Mouse (Mus musculus) forebrain, postnatal 0 days (tissue): ENCODE data around the gene Slc22a1. TPM values are rescaled to one million over a fixed set of nuclear protein-coding genes. Genes with fewer than 3 reads are reported as not detected.

Experiments
- ATAC-seq: fragments of 200-750 bp; cut with Nextera tagmentation; 2 replicates; pipeline ENCODE4 v1.8.0; 2017; ENCODE audit warnings: mild to moderate bottlenecking, moderate library complexity
- DNase-seq: peaks from one replicate; pipeline ENCODE4 v3.0.0-alpha.2; 2015
- H3K27ac ChIP-seq: fragments of 300-500 bp; sonication (generic); 2 replicates; pipeline ENCODE4 v1.5.1; 2014; ENCODE audit warnings: low read depth, mild to moderate bottlenecking, antibody characterized with exemption, low read length, moderate library complexity, mixed read lengths
- H3K27me3 ChIP-seq: fragments of 300-500 bp; sonication (generic); 2 replicates; pipeline ENCODE4 v1.6.1; 2014; ENCODE audit warnings: mild to moderate bottlenecking, low read length, mixed read lengths; ENCODE audit not compliant: insufficient read depth
- H3K36me3 ChIP-seq: fragments of 300-500 bp; sonication (generic); 2 replicates; pipeline ENCODE4 v1.6.1; 2014; ENCODE audit warnings: mild to moderate bottlenecking, moderate library complexity; ENCODE audit not compliant: insufficient read depth
- H3K4me1 ChIP-seq: fragments of 300-500 bp; sonication (generic); 2 replicates; pipeline ENCODE4 v1.6.1; 2014; ENCODE audit warnings: antibody characterized with exemption; ENCODE audit not compliant: insufficient read depth
- H3K4me2 ChIP-seq: fragments of 300-500 bp; sonication (generic); 2 replicates; pipeline ENCODE4 v1.6.1; 2014; ENCODE audit warnings: low read depth, mild to moderate bottlenecking, moderate library complexity
- H3K4me3 ChIP-seq: fragments of 300-500 bp; sonication (generic); 2 replicates; pipeline ENCODE4 v1.5.1; 2014; ENCODE audit warnings: low read depth, low read length, mixed read lengths
- H3K9ac ChIP-seq: fragments of 300-500 bp; sonication (generic); 2 replicates; pipeline ENCODE4 v1.6.1; 2014; ENCODE audit warnings: mild to moderate bottlenecking
- H3K9me3 ChIP-seq: fragments of 300-500 bp; sonication (generic); 2 replicates; pipeline ENCODE4 v1.6.1; 2016; ENCODE audit warnings: low read length
- CTCF ChIP-seq: sonication (generic); IDR thresholded peaks from 2 replicates; pipeline ENCODE4 v1.5.1; 2016; ENCODE audit warnings: antibody characterized with exemption, control low read depth, low read depth
- WGBS: fragments of 180-500 bp; shearing (Covaris S2); extraction: QIAGEN DNeasy Blood & Tissue Kit; methylation state at CpG from one replicate; pipeline ENCODE4 v1.1.7; 2014; 5-methylcytosine and 5-hydroxymethylcytosine counted together
- polyA plus RNA-seq: library from polyadenylated mRNA; unstranded; fragments of >200 nt; fragmentation: Nextera tagmentation; extraction: Ambion mirVana; gene quantifications from 2 replicates; pipeline ENCODE4 v1.2.1, GENCODE M21; 2015
- total RNA-seq: library from RNA; depleted of rRNA; stranded (reverse); fragments of >200 nt; gene quantifications from 2 replicates; pipeline ENCODE4 v1.2.3, GENCODE M21; 2014

Slc22a1 gene
- total and polyA plus RNA-seq, 2 experiments from 2014 or later = not detected

DNA sequence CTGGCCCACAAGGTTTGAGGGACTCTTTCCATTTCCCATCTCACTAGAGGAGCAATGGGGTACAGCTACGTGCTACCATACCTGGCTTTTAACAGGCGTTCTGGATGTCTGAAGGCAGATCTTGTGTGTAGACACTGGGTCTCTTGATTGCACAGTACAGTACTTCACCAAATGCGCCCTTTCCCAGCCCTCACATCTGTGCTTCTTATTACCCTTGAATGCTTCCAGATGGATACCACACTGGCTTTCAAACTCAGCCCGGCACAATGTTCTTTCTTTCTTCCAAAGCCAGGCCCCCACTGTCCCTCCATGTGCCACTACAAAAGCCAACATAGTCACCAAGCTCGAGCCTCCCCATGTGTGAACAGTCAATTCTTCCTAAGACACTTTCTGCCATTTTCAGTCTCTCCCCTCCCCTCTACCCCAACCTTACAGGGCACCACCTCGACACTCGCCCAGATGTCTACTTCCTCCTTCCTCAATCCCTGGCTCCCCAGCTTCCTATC is 3.3 kb downstream of the Slc22a1 start:
- Histone ChIP-seq H3K4me2 (no peak overlapping the region), H3K9ac (no peak overlapping the region), H3K27ac (no peak overlapping the region), H3K4me3 (no peak overlapping the region), H3K9me3 (no peaks in the 10 kb centered on the region), H3K4me1 (no peaks in the 10 kb centered on the region), H3K27me3 (no peaks in the 10 kb centered on the region), H3K36me3 (no peaks in the 10 kb centered on the region)
- no peak for TF ChIP-seq CTCF
- no peak for ATAC-seq
- DNase-seq = no peak
- WGBS = 79% methylated on average over 7 of the region's 7 CpGs

GRCm38 (mm10) chr17:12671029-12671605 is 4.5 kb downstream of the Slc22a1 start:
- Histone ChIP-seq H3K4me2 (no peak overlapping the region), H3K27me3 (no peaks in the 10 kb centered on the region), H3K9me3 (no peaks in the 10 kb centered on the region), H3K27ac (no peak overlapping the region), H3K36me3 (no peaks in the 10 kb centered on the region), H3K4me1 (no peaks in the 10 kb centered on the region), H3K9ac (no peak overlapping the region), H3K4me3 (no peak overlapping the region)
- 88% methylated on average over 5 of the region's 5 CpGs for WGBS
- TF ChIP-seq CTCF = no peak
- ATAC-seq = no peak
- no peak for DNase-seq

GRCm38 (mm10) chr17:12669363-12669679 is 6.3 kb downstream of the Slc22a1 start:
- Histone ChIP-seq H3K4me1 (no peaks in the 10 kb centered on the region), H3K9me3 (no peaks in the 10 kb centered on the region), H3K4me2 (no peak overlapping the region), H3K4me3 (no peak overlapping the region), H3K27ac (no peak overlapping the region), H3K36me3 (no peaks in the 10 kb centered on the region), H3K9ac (no peak overlapping the region), H3K27me3 (no peaks in the 10 kb centered on the region)
- ATAC-seq (no peak), DNase-seq (no peak)
- no peak for TF ChIP-seq CTCF

- no peak for ATAC-seq
Measured at GRCm38 (mm10) chr17:12668478-12669362, 6.9 kb downstream of the Slc22a1 start.

DNA sequence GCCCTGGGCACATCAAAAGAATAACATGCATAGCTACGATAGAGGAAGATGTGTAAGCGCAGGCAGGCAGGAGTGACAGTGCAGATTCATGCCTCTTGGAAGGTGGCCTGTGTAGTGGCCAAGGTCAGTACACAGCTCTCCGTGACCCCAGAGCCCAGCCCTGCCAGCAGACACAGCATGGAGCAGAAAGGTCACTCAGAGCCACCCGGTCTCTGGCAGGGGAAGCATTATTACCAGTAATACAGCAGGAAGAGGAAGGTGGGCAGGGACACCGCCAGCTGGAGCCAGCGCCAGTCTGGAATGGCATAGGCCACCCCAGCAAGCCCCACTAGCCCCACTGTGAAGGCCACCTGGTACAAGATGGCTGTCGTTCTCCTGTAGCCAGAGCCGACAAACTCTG is 11.5 kb downstream of the Slc22a1 start:
- no peak for ATAC-seq
- Histone ChIP-seq H3K36me3 (no peaks in the 10 kb centered on the region), H3K27me3 (no peaks in the 10 kb centered on the region), H3K4me1 (no peaks in the 10 kb centered on the region), H3K9ac (no peak overlapping the region), H3K4me2 (no peak overlapping the region), H3K4me3 (no peak overlapping the region), H3K9me3 (no peaks in the 10 kb centered on the region), H3K27ac (no peak overlapping the region)
- no peak for DNase-seq
- WGBS = 83% methylated on average over 8 of the region's 8 CpGs
- TF ChIP-seq CTCF = no peak

More at GRCm38 (mm10) chr17:12668478-12669362, 6.9 kb downstream of the Slc22a1 start:
- H3K27me3 ChIP-seq = no peaks in the 10 kb centered on the region
- H3K4me1 ChIP-seq = no peaks in the 10 kb centered on the region
- no peaks in the 10 kb centered on the region for H3K36me3 ChIP-seq
- TF ChIP-seq CTCF = no peak
- no peak for DNase-seq
- H3K4me3 ChIP-seq = no peak overlapping the region
- H3K9ac ChIP-seq = no peak overlapping the region
- H3K4me2 ChIP-seq = no peak overlapping the region
- no peaks in the 10 kb centered on the region for H3K9me3 ChIP-seq
- H3K27ac ChIP-seq = no peak overlapping the region
- 65% methylated on average over 7 of the region's 7 CpGs for WGBS

GRCm38 (mm10) chr17:12660572-12661260 is 14.9 kb downstream of the Slc22a1 start:
- ATAC-seq = 0 out of 2 replicates have a peak, but pooled peaks have one; percentile 14

More at GRCm38 (mm10) chr17:12660572-12661260, 14.9 kb downstream of the Slc22a1 start:
- peak; percentile 76 for DNase-seq
- no peaks in the 10 kb centered on the region for H3K27me3 ChIP-seq
- no peak overlapping the region for H3K27ac ChIP-seq
- no peaks in the 10 kb centered on the region for H3K4me1 ChIP-seq
- no peaks in the 10 kb centered on the region for H3K36me3 ChIP-seq
- peak; percentile 82 for TF ChIP-seq CTCF
- no peak overlapping the region for H3K9ac ChIP-seq
- H3K4me3 ChIP-seq = no peak overlapping the region
- H3K4me2 ChIP-seq = no peak overlapping the region
- H3K9me3 ChIP-seq = no peaks in the 10 kb centered on the region
- WGBS = 72% methylated on average over 13 of the region's 13 CpGs
